Mouse (Mus musculus): ENCODE data around the gene Pirb. TPM values are rescaled to one million over a fixed set of nuclear protein-coding genes. Genes with fewer than 3 reads are reported as not detected.

The Pirb gene
- polyA plus RNA-seq, 1 experiment from 2014 or later = 0.21 TPM

DNA sequence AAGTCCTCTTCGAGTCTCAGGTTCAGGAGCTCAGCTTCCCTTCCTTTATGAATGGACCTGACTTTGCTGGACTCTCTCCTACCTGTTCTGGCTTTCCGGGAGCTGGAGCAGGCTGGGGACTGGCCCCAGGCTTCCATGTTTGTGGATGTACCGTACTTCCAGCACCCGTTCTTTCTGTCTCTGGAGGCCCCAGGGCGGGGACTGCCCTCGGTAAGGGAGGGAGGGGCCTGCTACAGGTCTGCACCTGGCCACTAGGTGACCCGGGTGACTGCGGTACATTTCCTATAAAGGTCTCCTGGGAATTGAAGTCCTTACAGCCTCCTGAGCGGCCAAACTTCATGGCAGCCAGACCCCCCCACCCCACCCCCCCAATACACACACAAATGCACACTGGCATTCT, 42.8 kb downstream of the Pirb start, which contains the start of gene Tmc4:
Gene Tmc4, minus strand, starts transcription at position 212 of the 400 bp plus-strand sequence.
- Histone ChIP-seq H3K9ac (ENCODE audit: low read depth, low read length) (no peak within 1 kb of the TSS), H3K4me3 (ENCODE audit: low read length) (no peak within 1 kb of the TSS), H3K4me1 (ENCODE audit: control insufficient read depth, insufficient read depth, low read depth, low read length) (no peaks in the 10 kb centered on the region), H3K4me2 (ENCODE audit: low read length) (no peak within 1 kb of the TSS), H3K9me3 (ENCODE audit: control insufficient read depth, low read length) (no peaks in the 10 kb centered on the region), H3K27ac (ENCODE audit: low read depth, low read length) (no peak within 1 kb of the TSS), H3K36me3 (ENCODE audit: control insufficient read depth, insufficient read depth, low read length) (peaks cover 2% of the 10 kb centered on the region; the same call in 1 of the 2 replicates), H3K27me3 (replicated peaks; ENCODE audit: control insufficient read depth, insufficient read depth, low read length) (no peaks in the 10 kb centered on the region)
- no peak for ATAC-seq
- 48% methylated on average over 9 of the region's 9 CpGs for WGBS

DNA sequence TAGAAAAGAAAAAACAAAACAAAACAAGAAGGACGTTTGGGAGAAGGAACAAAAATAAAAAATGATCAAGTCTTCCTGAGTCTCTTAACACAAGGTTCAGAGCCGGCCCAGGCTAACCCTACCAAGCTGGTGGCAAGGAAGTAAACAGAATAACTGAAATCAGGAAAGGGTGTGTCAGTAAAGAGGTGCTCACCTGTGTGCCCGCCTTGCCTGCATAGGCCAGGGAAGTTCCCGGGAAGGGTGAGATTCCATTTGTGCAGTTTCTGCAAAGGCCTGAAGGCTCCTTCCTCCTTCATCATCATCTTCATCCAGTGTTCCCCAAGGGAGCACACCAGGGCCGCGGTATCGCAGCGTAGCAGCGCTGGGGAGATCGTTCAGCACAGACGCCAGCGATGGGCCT, 43.8 kb downstream of the Pirb start:
- 86% methylated on average over 12 of the region's 12 CpGs for WGBS
- Histone ChIP-seq H3K36me3 (ENCODE audit: control insufficient read depth, insufficient read depth, low read length) (no peaks in the 10 kb centered on the region; the same call in 1 of the 2 replicates), H3K9me3 (ENCODE audit: control insufficient read depth, low read length) (no peaks in the 10 kb centered on the region), H3K4me1 (ENCODE audit: control insufficient read depth, insufficient read depth, low read depth, low read length) (no peaks in the 10 kb centered on the region), H3K4me3 (ENCODE audit: low read length) (no peak overlapping the region), H3K9ac (ENCODE audit: low read depth, low read length) (no peak overlapping the region), H3K27ac (ENCODE audit: low read depth, low read length) (no peak overlapping the region), H3K27me3 (replicated peaks; ENCODE audit: control insufficient read depth, insufficient read depth, low read length) (no peaks in the 10 kb centered on the region), H3K4me2 (ENCODE audit: low read length) (no peak overlapping the region)
- no peak for ATAC-seq

DNA sequence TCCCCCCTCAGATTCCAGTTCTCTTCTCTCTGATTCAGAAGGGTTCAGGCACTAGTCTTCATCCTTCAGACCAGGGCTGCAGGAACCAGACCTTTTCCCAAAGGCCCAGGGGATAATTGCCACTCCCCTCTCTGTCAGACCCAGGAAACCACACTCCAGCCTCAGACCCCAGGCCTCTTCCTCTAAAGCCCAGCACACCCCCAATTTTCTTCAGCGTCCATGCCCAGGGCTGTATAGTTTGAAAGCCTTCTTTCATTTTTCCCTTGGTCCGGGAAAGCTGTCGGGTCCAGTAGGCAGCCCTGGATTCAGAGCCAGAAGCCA, 45.0 kb downstream of the Pirb start:
- Histone ChIP-seq H3K9me3 (ENCODE audit: control insufficient read depth, low read length) (no peaks in the 10 kb centered on the region), H3K27me3 (replicated peaks; ENCODE audit: control insufficient read depth, insufficient read depth, low read length) (no peaks in the 10 kb centered on the region), H3K9ac (ENCODE audit: low read depth, low read length) (no peak overlapping the region), H3K4me3 (ENCODE audit: low read length) (no peak overlapping the region), H3K4me1 (ENCODE audit: control insufficient read depth, insufficient read depth, low read depth, low read length) (no peaks in the 10 kb centered on the region), H3K36me3 (ENCODE audit: control insufficient read depth, insufficient read depth, low read length) (peaks cover 2% of the 10 kb centered on the region; the same call in 1 of the 2 replicates), H3K27ac (ENCODE audit: low read depth, low read length) (no peak overlapping the region), H3K4me2 (ENCODE audit: low read length) (no peak overlapping the region)
- ATAC-seq = 0 out of 2 replicates have a peak, but pooled peaks have one; percentile 1
- 82% methylated on average over 3 of the region's 3 CpGs for WGBS

- 71% methylated on average over 10 of the region's 10 CpGs for WGBS
Observed at GRCm38 (mm10) chr7:3674507-3675227, 45.5 kb downstream of the Pirb start.

GRCm38 (mm10) chr7:3666921-3667391, 53.2 kb downstream of the Pirb start:
- H3K9ac ChIP-seq (ENCODE audit: low read depth, low read length) = no peak overlapping the region
- no peak overlapping the region for H3K4me3 ChIP-seq (ENCODE audit: low read length)
- H3K27ac ChIP-seq (ENCODE audit: low read depth, low read length) = no peak overlapping the region
- no peaks in the 10 kb centered on the region for H3K27me3 ChIP-seq (replicated peaks; ENCODE audit: control insufficient read depth, insufficient read depth, low read length)
- H3K4me1 ChIP-seq (ENCODE audit: control insufficient read depth, insufficient read depth, low read depth, low read length) = peaks cover 16% of the 10 kb centered on the region
- 21% methylated on average over 14 of the region's 14 CpGs for WGBS
- peaks cover 5% of the 10 kb centered on the region; the same call in 1 of the 2 replicates for H3K36me3 ChIP-seq (ENCODE audit: control insufficient read depth, insufficient read depth, low read length)
- no peaks in the 10 kb centered on the region for H3K9me3 ChIP-seq (ENCODE audit: control insufficient read depth, low read length)
- H3K4me2 ChIP-seq (ENCODE audit: low read length) = peak overlapping the region; percentile 13; the same call in 1 of the 2 replicates
- ATAC-seq = no peak

More at GRCm38 (mm10) chr7:3674507-3675227, 45.5 kb downstream of the Pirb start:
- Histone ChIP-seq H3K27ac (ENCODE audit: low read depth, low read length) (no peak overlapping the region), H3K9me3 (ENCODE audit: control insufficient read depth, low read length) (no peaks in the 10 kb centered on the region), H3K4me1 (ENCODE audit: control insufficient read depth, insufficient read depth, low read depth, low read length) (no peaks in the 10 kb centered on the region), H3K4me3 (ENCODE audit: low read length) (no peak overlapping the region), H3K36me3 (ENCODE audit: control insufficient read depth, insufficient read depth, low read length) (peaks cover 2% of the 10 kb centered on the region; the same call in 1 of the 2 replicates), H3K4me2 (ENCODE audit: low read length) (no peak overlapping the region), H3K27me3 (replicated peaks; ENCODE audit: control insufficient read depth, insufficient read depth, low read length) (no peaks in the 10 kb centered on the region), H3K9ac (ENCODE audit: low read depth, low read length) (no peak overlapping the region)
- peak; percentile 84 for ATAC-seq

- ATAC-seq = peak; percentile 99
- peaks cover 16% of the 10 kb centered on the region for H3K4me1 ChIP-seq (ENCODE audit: control insufficient read depth, insufficient read depth, low read depth, low read length)
- no peaks in the 10 kb centered on the region for H3K27me3 ChIP-seq (replicated peaks; ENCODE audit: control insufficient read depth, insufficient read depth, low read length)
- no peaks in the 10 kb centered on the region for H3K9me3 ChIP-seq (ENCODE audit: control insufficient read depth, low read length)
- H3K9ac ChIP-seq (ENCODE audit: low read depth, low read length) = peak within 1 kb of the TSS; percentile 80
- 5% methylated on average over 42 of the region's 45 CpGs for WGBS
- peak within 1 kb of the TSS; percentile 76 for H3K4me3 ChIP-seq (ENCODE audit: low read length)
- peak within 1 kb of the TSS; percentile 74 for H3K4me2 ChIP-seq (ENCODE audit: low read length)
- H3K27ac ChIP-seq (ENCODE audit: low read depth, low read length) = peak within 1 kb of the TSS; percentile 84
- peaks cover 13% of the 10 kb centered on the region for H3K36me3 ChIP-seq (ENCODE audit: control insufficient read depth, insufficient read depth, low read length)
Observed at GRCm38 (mm10) chr7:3665215-3666114, 54.7 kb downstream of the Pirb start, which contains the start of gene Leng1. Leng1 (minus strand) TSS chr7:3665840.

- Histone ChIP-seq H3K27ac (ENCODE audit: low read depth, low read length) (peak overlapping the region; percentile 84), H3K27me3 (replicated peaks; ENCODE audit: control insufficient read depth, insufficient read depth, low read length) (no peaks in the 10 kb centered on the region), H3K4me3 (ENCODE audit: low read length) (peak overlapping the region; percentile 76), H3K9me3 (ENCODE audit: control insufficient read depth, low read length) (no peaks in the 10 kb centered on the region), H3K36me3 (ENCODE audit: control insufficient read depth, insufficient read depth, low read length) (peaks cover 19% of the 10 kb centered on the region), H3K4me1 (ENCODE audit: control insufficient read depth, insufficient read depth, low read depth, low read length) (peaks cover 16% of the 10 kb centered on the region), H3K9ac (ENCODE audit: low read depth, low read length) (peak overlapping the region; percentile 80), H3K4me2 (ENCODE audit: low read length) (peak overlapping the region; percentile 74)
- 30% methylated on average over 15 of the region's 15 CpGs for WGBS
- ATAC-seq = peak; percentile 18
Observed at GRCm38 (mm10) chr7:3664524-3665214, 55.5 kb downstream of the Pirb start.
